Mouse (Mus musculus) megakaryocyte progenitor cell, adult 5-6 weeks (primary cell): ENCODE data around the gene Olfr1099. TPM values are rescaled to one million over a fixed set of nuclear protein-coding genes. Genes with fewer than 3 reads are reported as not detected.

Source experiments
- ATAC-seq: replicated peaks from 2 replicates; pipeline ENCODE4 v1.8.0; 2016; ENCODE audit warnings: mild to moderate bottlenecking, moderate TSS enrichment, inconsistent platforms; ENCODE audit not compliant: poor library complexity
- total RNA-seq, 2 experiments: library from RNA; stranded (forward) in 1 of 2; stranded (reverse) in 1 of 2; fragments of 157-497, 149-512 nt in 1 of 2; fragments of 200-1000 nt in 1 of 2; gene quantifications; 2 replicates each; pipeline versions ENCODE4 v1.2.3 to v1.2.4; 2015 to 2017

Gene Olfr1099
- total RNA-seq (2015) (not detected in 2 replicates), total RNA-seq (2017) (not detected in 2 replicates)

- no peak for ATAC-seq
Measured at GRCm38 (mm10) chr2:86960593-86960992, at the start of gene Olfr1099. Gene Olfr1099 (minus strand): TSS chr2:86960693.

- ATAC-seq: no peak
Measured at GRCm38 (mm10) chr2:86998098-86998497, 37.6 kb upstream of the Olfr1099 start, which contains the start of gene Olfr1102. Gene Olfr1102 (plus strand): TSS chr2:86998398.

GRCm38 (mm10) chr2:86991121-86991520, 30.6 kb upstream of the Olfr1099 start, which contains the start of gene Olfr1101:
Gene Olfr1101 (minus strand): TSS chr2:86991221.
- no peak for ATAC-seq

GRCm38 (mm10) chr2:86979854-86980253, 19.4 kb upstream of the Olfr1099 start, which contains the start of gene Olfr1100:
Gene Olfr1100 (minus strand): TSS chr2:86979954.
- no peak for ATAC-seq

GRCm38 (mm10) chr2:86926557-86926956, 33.9 kb downstream of the Olfr1099 start:
- ATAC-seq: no peak

GRCm38 (mm10) chr2:86924445-86924844, 36.0 kb downstream of the Olfr1099 start, which contains the start of gene Olfr1098:
Gene Olfr1098 (minus strand): TSS chr2:86924545.
- ATAC-seq: no peak

GRCm38 (mm10) chr2:86905647-86906046, 54.8 kb downstream of the Olfr1099 start:
- ATAC-seq: no peak

Other genes with a start within 250 kb of the Olfr1099 start
- gene Olfr1089, start 227.0 kb downstream of the Olfr1099 start, total RNA-seq (2015): not detected in 2 replicates
- gene Olfr1089, start 227.0 kb downstream of the Olfr1099 start, total RNA-seq (2017): not detected in 2 replicates
- gene Olfr1090, start 201.7 kb downstream of the Olfr1099 start, total RNA-seq (2015): not detected in 2 replicates
- gene Olfr1090, start 201.7 kb downstream of the Olfr1099 start, total RNA-seq (2017): not detected in 2 replicates
- gene Olfr1093, start 178.2 kb downstream of the Olfr1099 start, total RNA-seq (2015): not detected in 2 replicates
- not detected in 2 replicates for gene Olfr1093, start 178.2 kb downstream of the Olfr1099 start, total RNA-seq (2017)
- not detected in 2 replicates for gene Olfr141, start 150.7 kb downstream of the Olfr1099 start, total RNA-seq (2015)
- gene Olfr141, start 150.7 kb downstream of the Olfr1099 start, total RNA-seq (2017): not detected in 2 replicates
- not detected in 2 replicates for gene Olfr1094, start 136.0 kb downstream of the Olfr1099 start, total RNA-seq (2015)
- gene Olfr1094, start 136.0 kb downstream of the Olfr1099 start, total RNA-seq (2017): not detected in 2 replicates
- not detected in 2 replicates for gene Olfr1095, start 109.0 kb downstream of the Olfr1099 start, total RNA-seq (2015)
- gene Olfr1095, start 109.0 kb downstream of the Olfr1099 start, total RNA-seq (2017): not detected in 2 replicates
- gene Gm13723, start 85.9 kb downstream of the Olfr1099 start, total RNA-seq (2015): not detected in 2 replicates
- not detected in 2 replicates for gene Gm13723, start 85.9 kb downstream of the Olfr1099 start, total RNA-seq (2017)
- not detected in 2 replicates for gene Olfr1097, start 68.5 kb downstream of the Olfr1099 start, total RNA-seq (2015)
- not detected in 2 replicates for gene Olfr1097, start 68.5 kb downstream of the Olfr1099 start, total RNA-seq (2017)
- not detected in 2 replicates for gene Olfr1098, start 36.1 kb downstream of the Olfr1099 start, total RNA-seq (2015)
- gene Olfr1098, start 36.1 kb downstream of the Olfr1099 start, total RNA-seq (2017): not detected in 2 replicates
- gene Olfr1100, start 19.3 kb upstream of the Olfr1099 start, total RNA-seq (2015): not detected in 2 replicates
- gene Olfr1100, start 19.3 kb upstream of the Olfr1099 start, total RNA-seq (2017): not detected in 2 replicates
- gene Olfr1101, start 30.5 kb upstream of the Olfr1099 start, total RNA-seq (2015): not detected in 2 replicates
- gene Olfr1101, start 30.5 kb upstream of the Olfr1099 start, total RNA-seq (2017): not detected in 2 replicates
- not detected in 2 replicates for gene Olfr1102, start 37.7 kb upstream of the Olfr1099 start, total RNA-seq (2015)
- gene Olfr1102, start 37.7 kb upstream of the Olfr1099 start, total RNA-seq (2017): not detected in 2 replicates
- gene Olfr1104, start 66.4 kb upstream of the Olfr1099 start, total RNA-seq (2015): not detected in 2 replicates
- gene Olfr1104, start 66.4 kb upstream of the Olfr1099 start, total RNA-seq (2017): not detected in 2 replicates
- not detected in 2 replicates for gene Olfr1105, start 75.8 kb upstream of the Olfr1099 start, total RNA-seq (2015)
- gene Olfr1105, start 75.8 kb upstream of the Olfr1099 start, total RNA-seq (2017): not detected in 2 replicates
- gene Olfr1106, start 91.6 kb upstream of the Olfr1099 start, total RNA-seq (2015): not detected in 2 replicates
- gene Olfr1106, start 91.6 kb upstream of the Olfr1099 start, total RNA-seq (2017): not detected in 2 replicates
- gene Olfr1107, start 115.1 kb upstream of the Olfr1099 start, total RNA-seq (2015): not detected in 2 replicates
- gene Olfr1107, start 115.1 kb upstream of the Olfr1099 start, total RNA-seq (2017): not detected in 2 replicates
- not detected in 2 replicates for gene Olfr1109, start 135.3 kb upstream of the Olfr1099 start, total RNA-seq (2015)
- gene Olfr1109, start 135.3 kb upstream of the Olfr1099 start, total RNA-seq (2017): not detected in 2 replicates
- not detected in 2 replicates for gene Olfr259, start 153.9 kb upstream of the Olfr1099 start, total RNA-seq (2015)
- gene Olfr259, start 153.9 kb upstream of the Olfr1099 start, total RNA-seq (2017): not detected in 2 replicates
- not detected in 2 replicates for gene Olfr1110, start 179.6 kb upstream of the Olfr1099 start, total RNA-seq (2015)
- not detected in 2 replicates for gene Olfr1110, start 179.6 kb upstream of the Olfr1099 start, total RNA-seq (2017)
- not detected in 2 replicates for gene Olfr1111, start 191.9 kb upstream of the Olfr1099 start, total RNA-seq (2015)
- not detected in 2 replicates for gene Olfr1111, start 191.9 kb upstream of the Olfr1099 start, total RNA-seq (2017)
- not detected in 2 replicates for gene Olfr1112, start 227.1 kb upstream of the Olfr1099 start, total RNA-seq (2015)
- gene Olfr1112, start 227.1 kb upstream of the Olfr1099 start, total RNA-seq (2017): not detected in 2 replicates
- not detected in 2 replicates for gene Olfr1113, start 248.3 kb upstream of the Olfr1099 start, total RNA-seq (2015)
- gene Olfr1113, start 248.3 kb upstream of the Olfr1099 start, total RNA-seq (2017): not detected in 2 replicates